Mouse (Mus musculus): ENCODE measurements around the gene Sstr5.

Gene Sstr5

GRCm38 (mm10) chr17:25474330-25475077, 22.6 kb downstream of the Sstr5 start:
- peak; percentile 66 to 82 for DNase-seq (ENCODE audit: inconsistent age in 2 of 2, low spot score in 1 of 2)

- peak in 1 of 2 experiments; percentile 26 for DNase-seq (ENCODE audit: inconsistent age in 2 of 2, low spot score in 1 of 2)
These were observed 25.0 kb downstream of the Sstr5 start for GRCm38 (mm10) chr17:25472044-25472443.

- DNase-seq (ENCODE audit: inconsistent age in 2 of 2, low spot score in 1 of 2): peak in 1 of 2 experiments; percentile 58
These were observed 25.7 kb downstream of the Sstr5 start for GRCm38 (mm10) chr17:25471418-25471817.

GRCm38 (mm10) chr17:25469798-25470197, 27.3 kb downstream of the Sstr5 start:
- DNase-seq (ENCODE audit: inconsistent age in 2 of 2, low spot score in 1 of 2): peak; percentile 68 to 90

GRCm38 (mm10) chr17:25468301-25468700, 28.8 kb downstream of the Sstr5 start:
- peak; percentile 78 to 87 for DNase-seq (ENCODE audit: inconsistent age in 2 of 2, low spot score in 1 of 2)

GRCm38 (mm10) chr17:25467781-25468180, 29.3 kb downstream of the Sstr5 start:
- peak; percentile 78 to 83 for DNase-seq (ENCODE audit: inconsistent age in 2 of 2, low spot score in 1 of 2)

- DNase-seq (ENCODE audit: inconsistent age in 2 of 2, low spot score in 1 of 2): peak in 1 of 2 experiments; percentile 52
These were observed 30.8 kb downstream of the Sstr5 start for GRCm38 (mm10) chr17:25466257-25466656.

- DNase-seq (ENCODE audit: inconsistent age in 2 of 2, low spot score in 1 of 2): peak in 1 of 2 experiments; percentile 56
These were observed 33.0 kb downstream of the Sstr5 start for GRCm38 (mm10) chr17:25464091-25464490.

GRCm38 (mm10) chr17:25463326-25463945, 33.7 kb downstream of the Sstr5 start:
- peak; percentile 64 to 81 for DNase-seq (ENCODE audit: inconsistent age in 2 of 2, low spot score in 1 of 2)

GRCm38 (mm10) chr17:25462236-25462875, 34.7 kb downstream of the Sstr5 start:
- peak; percentile 56 to 79 for DNase-seq (ENCODE audit: inconsistent age in 2 of 2, low spot score in 1 of 2)

GRCm38 (mm10) chr17:25456540-25456939, 40.5 kb downstream of the Sstr5 start:
- no peak for DNase-seq (ENCODE audit: inconsistent age in 2 of 2, low spot score in 1 of 2)

- no peak for DNase-seq (ENCODE audit: inconsistent age in 2 of 2, low spot score in 1 of 2)
These were observed 42.8 kb downstream of the Sstr5 start, which contains the start of gene Tekt4 for GRCm38 (mm10) chr17:25454272-25454671. Tekt4 (plus strand) TSS chr17:25454615.

- peak; percentile 36 to 78 for DNase-seq (ENCODE audit: inconsistent age in 2 of 2, low spot score in 1 of 2)
These were observed 44.7 kb downstream of the Sstr5 start for GRCm38 (mm10) chr17:25452246-25452965.

- peak; percentile 24 to 81 for DNase-seq (ENCODE audit: inconsistent age in 2 of 2, low spot score in 1 of 2)
These were observed 46.8 kb downstream of the Sstr5 start for GRCm38 (mm10) chr17:25450329-25450728.

GRCm38 (mm10) chr17:25447865-25448264, 49.2 kb downstream of the Sstr5 start:
- DNase-seq (ENCODE audit: inconsistent age in 2 of 2, low spot score in 1 of 2): no peak

GRCm38 (mm10) chr17:25445841-25446240, 51.2 kb downstream of the Sstr5 start:
- peak in 1 of 2 experiments; percentile 42 for DNase-seq (ENCODE audit: inconsistent age in 2 of 2, low spot score in 1 of 2)

- no peak for DNase-seq (ENCODE audit: inconsistent age in 2 of 2, low spot score in 1 of 2)
These were observed 52.0 kb downstream of the Sstr5 start for GRCm38 (mm10) chr17:25445074-25445473.

- no peak for DNase-seq (ENCODE audit: inconsistent age in 2 of 2, low spot score in 1 of 2)
These were observed 54.2 kb downstream of the Sstr5 start for GRCm38 (mm10) chr17:25442889-25443288.

GRCm38 (mm10) chr17:25441417-25441816, 55.7 kb downstream of the Sstr5 start:
- no peak for DNase-seq (ENCODE audit: inconsistent age in 2 of 2, low spot score in 1 of 2)
